Mouse (Mus musculus): ENCODE data around the gene Tmem30c.

DNA sequence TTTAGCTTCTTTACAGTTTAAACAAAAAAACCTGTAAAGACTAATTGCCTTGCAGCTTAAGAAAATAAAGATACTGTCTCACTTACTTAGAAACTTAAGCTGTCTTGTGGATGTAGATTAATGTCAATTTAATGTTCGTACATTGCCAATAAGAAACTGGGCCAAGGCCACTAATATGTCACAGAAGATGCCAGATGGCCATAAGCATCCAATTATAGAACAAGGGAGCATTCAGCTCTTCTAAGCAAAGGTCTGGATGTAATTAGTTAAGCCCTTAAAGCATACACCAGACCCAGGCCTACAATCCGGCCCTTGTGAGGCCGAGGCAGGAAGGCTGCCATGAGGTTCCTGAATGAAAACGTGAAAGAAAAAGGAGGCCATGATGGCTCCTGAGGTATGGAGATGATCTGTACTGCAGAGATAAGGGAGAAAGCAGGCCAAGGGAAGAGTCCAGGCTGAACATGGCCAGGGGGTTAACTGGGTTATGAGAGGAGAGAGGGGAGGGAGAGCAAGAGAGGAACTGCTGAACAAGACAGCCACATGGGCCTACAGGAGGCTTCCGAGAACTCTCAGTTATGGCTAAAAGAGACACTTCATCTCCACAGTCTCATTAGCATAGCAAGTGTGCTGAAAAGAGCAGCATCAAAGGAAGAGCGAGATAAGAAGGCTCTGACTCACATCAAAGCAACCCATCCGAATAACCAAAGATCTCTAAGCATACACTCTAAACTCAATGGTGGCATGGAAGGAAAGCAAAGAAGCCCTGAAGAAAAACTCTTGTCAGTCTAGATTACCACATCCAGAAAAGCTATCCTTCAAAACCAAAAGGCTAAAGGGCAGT lies 26.8 kb upstream of the Tmem30c start:
- TF ChIP-seq CTCF (IDR thresholded peaks at IDR 0.05; ENCODE audit: borderline replicate concordance, control insufficient read depth, extremely low read depth, insufficient read depth, low read length, poor library complexity) (no peak), POLR2A (IDR thresholded peaks at IDR 0.05; ENCODE audit: control insufficient read depth, extremely low read depth, insufficient read depth, low read length, poor library complexity) (no peak)
